Mouse (Mus musculus): ENCODE measurements around the gene Spata31d1b. TPM values are rescaled to one million over a fixed set of nuclear protein-coding genes. Genes with fewer than 3 reads are reported as not detected.

Spata31d1b gene
- polyA plus RNA-seq, 1 experiment = 0.03 TPM

GRCm38 (mm10) chr13:59766786-59767515 lies 54.9 kb downstream of the Spata31d1b start:
- no peak for DNase-seq (ENCODE audit: low read depth)
- TF ChIP-seq POLR2A (IDR thresholded peaks at IDR 0.05; ENCODE audit: borderline replicate concordance, extremely low read depth, insufficient read depth, insufficient read length, poor library complexity, severe bottlenecking) (no peak), CTCF (IDR thresholded peaks at IDR 0.05; ENCODE audit: borderline replicate concordance, extremely low read depth, insufficient read depth, insufficient read length) (no peak)

- peak; percentile 15 for DNase-seq (ENCODE audit: low read depth)
These were observed 56.4 kb downstream of the Spata31d1b start for GRCm38 (mm10) chr13:59768531-59768930.

More at GRCm38 (mm10) chr13:59768531-59768930, 56.4 kb downstream of the Spata31d1b start:
- TF ChIP-seq POLR2A (IDR thresholded peaks at IDR 0.05; ENCODE audit: borderline replicate concordance, extremely low read depth, insufficient read depth, insufficient read length, poor library complexity, severe bottlenecking) = no peak
- no peak for TF ChIP-seq CTCF (IDR thresholded peaks at IDR 0.05; ENCODE audit: borderline replicate concordance, extremely low read depth, insufficient read depth, insufficient read length)

Other genes starting within 250 kb of the Spata31d1b start
- 35.8 and 50.1 TPM in 2 replicates for gene Agtpbp1, start 127.1 kb upstream of the Spata31d1b start, polyA plus RNA-seq (2012; rRNA removed)
- 114 and 119 TPM in 2 replicates for gene Naa35, start 127.0 kb upstream of the Spata31d1b start, polyA plus RNA-seq (2012; rRNA removed)
- 25.3 and 25.8 TPM in 2 replicates for gene Golm1, start 36.5 kb upstream of the Spata31d1b start, polyA plus RNA-seq (2012; rRNA removed)
- gene 4921517D22Rik, start 18.2 kb upstream of the Spata31d1b start, polyA plus RNA-seq (2012; rRNA removed) = not detected in 2 replicates
- 0.01 and 0.04 TPM in 2 replicates for gene Spata31d1a, start 2.0 kb upstream of the Spata31d1b start, polyA plus RNA-seq (2012; rRNA removed)
- 0.04 TPM in 1 of 2 replicates, not detected in the other for gene Spata31d1d, start 19.5 kb downstream of the Spata31d1b start, polyA plus RNA-seq (2012; rRNA removed)
- 0.13 and 0.18 TPM in 2 replicates for gene 1700014D04Rik, start 34.5 kb downstream of the Spata31d1b start, polyA plus RNA-seq (2012; rRNA removed)
- gene Isca1, start 57.5 kb downstream of the Spata31d1b start, polyA plus RNA-seq (2012; rRNA removed) = 130 and 135 TPM in 2 replicates
- gene Gm49354, start 70.0 kb downstream of the Spata31d1b start, polyA plus RNA-seq (2012; rRNA removed) = 0.55 TPM in 1 of 2 replicates, not detected in the other
- 33.1 and 40.2 TPM in 2 replicates for gene Tut7, start 110.9 kb downstream of the Spata31d1b start, polyA plus RNA-seq (2012; rRNA removed)